ENCODE assay signal across 8 mouse cellular contexts in genomic region chr5:3803292-3804165, GRCm38 (mm10). TPM values are rescaled to one million over a fixed set of nuclear protein-coding genes. Genes with fewer than 3 reads are reported as not detected.
DNase-seq lines count a peak whose midpoint lies in the region; ATAC-seq and TF ChIP-seq lines count a peak whose summit lies in the region.

No protein-coding gene starts in this region.

- no peaks in the 10 kb centered on the region for H3K9me3 ChIP-seq in heart, embryonic 15.5 days (replicated peaks)
- no peaks in the 10 kb centered on the region for H3K9me3 ChIP-seq in E14TG2a.4 (ENCODE audit: low read length)
- no peaks in the 10 kb centered on the region for H3K9me3 ChIP-seq in embryonic facial prominence, embryonic 15.5 days (replicated peaks)
- no peaks in the 10 kb centered on the region for H3K9me3 ChIP-seq in limb, embryonic 10.5 days (replicated peaks)

- WGBS in heart, embryonic 15.5 days: under 1% methylated on average over 36 of the region's 36 CpGs
- under 1% methylated on average over 36 of the region's 36 CpGs for WGBS in embryonic facial prominence, embryonic 15.5 days
- under 1% methylated on average over 36 of the region's 36 CpGs for WGBS in limb, embryonic 10.5 days

- H3K4me3 ChIP-seq in heart, embryonic 15.5 days: peak overlapping the region; percentile 97
- peak overlapping the region; percentile 95 for H3K4me3 ChIP-seq in E14TG2a.4 (replicated peaks; ENCODE audit: low read length)
- peak overlapping the region; percentile 93 for H3K4me3 ChIP-seq in embryonic facial prominence, embryonic 15.5 days (replicated peaks)
- H3K4me3 ChIP-seq in limb, embryonic 10.5 days: peak overlapping the region; percentile 88

- no peaks in the 10 kb centered on the region for H3K27me3 ChIP-seq in heart, embryonic 15.5 days
- H3K27me3 ChIP-seq in E14TG2a.4 (ENCODE audit: insufficient read depth, low read length): peaks cover 13% of the 10 kb centered on the region
- no peaks in the 10 kb centered on the region for H3K27me3 ChIP-seq in embryonic facial prominence, embryonic 15.5 days
- H3K27me3 ChIP-seq in limb, embryonic 10.5 days (ENCODE audit: low read depth, poor library complexity, severe bottlenecking): no peaks in the 10 kb centered on the region

- peaks cover 8% of the 10 kb centered on the region for H3K4me1 ChIP-seq in heart, embryonic 15.5 days (replicated peaks)
- H3K4me1 ChIP-seq in E14TG2a.4 (replicated peaks; ENCODE audit: low read depth, low read length): peaks cover 20% of the 10 kb centered on the region
- H3K4me1 ChIP-seq in embryonic facial prominence, embryonic 15.5 days: 0 out of 2 replicates have a peak, but pooled peaks cover 3% of the 10 kb centered on the region
- H3K4me1 ChIP-seq in limb, embryonic 10.5 days: peaks cover 12% of the 10 kb centered on the region

- peak overlapping the region; percentile 90 for H3K27ac ChIP-seq in heart, embryonic 15.5 days
- H3K27ac ChIP-seq in embryonic facial prominence, embryonic 15.5 days (replicated peaks): peak overlapping the region; percentile 93
- H3K27ac ChIP-seq in limb, embryonic 10.5 days: peak overlapping the region; percentile 93

- no peak for TF ChIP-seq CTCF in E14TG2a.4 (conservative IDR thresholded peaks at IDR 0.05; ENCODE audit: low read length)

- peaks cover 5% of the 10 kb centered on the region for H3K36me3 ChIP-seq in heart, embryonic 15.5 days
- H3K36me3 ChIP-seq in E14TG2a.4 (ENCODE audit: insufficient read depth, low read length): no peaks in the 10 kb centered on the region
- H3K36me3 ChIP-seq in embryonic facial prominence, embryonic 15.5 days: 0 out of 2 replicates have a peak, but pooled peaks cover 1% of the 10 kb centered on the region
- 0 out of 2 replicates have a peak, but pooled peaks cover 2% of the 10 kb centered on the region for H3K36me3 ChIP-seq in limb, embryonic 10.5 days

- ATAC-seq in heart, embryonic 15.5 days (replicated peaks; ENCODE audit: insufficient number of reproducible peaks, insufficient read depth, low FRiP score, low read depth): peak; percentile 68
- peak; percentile 56 for ATAC-seq in embryonic facial prominence, embryonic 15.5 days (ENCODE audit: insufficient number of reproducible peaks, low FRiP score, low TSS enrichment, low read depth)
- peak; percentile 6; the same call in 1 of the 2 replicates for ATAC-seq in monocyte, adult 5-6 weeks (replicated peaks; ENCODE audit: insufficient number of reproducible peaks, low FRiP score, low TSS enrichment, poor library complexity, severe bottlenecking)

- peak overlapping the region; percentile 84 for H3K9ac ChIP-seq in heart, embryonic 15.5 days
- H3K9ac ChIP-seq in embryonic facial prominence, embryonic 15.5 days: peak overlapping the region; percentile 82

- H3K4me2 ChIP-seq in heart, embryonic 15.5 days: peak overlapping the region; percentile 75
- H3K4me2 ChIP-seq in embryonic facial prominence, embryonic 15.5 days (replicated peaks): peak overlapping the region; percentile 79

- no peak for DNase-seq in heart, adult 11 months
- no peak for DNase-seq in limb, embryonic 10.5 days (ENCODE audit: low spot score)
- DNase-seq in urinary bladder, adult 2 months (ENCODE audit: low spot score): no peak
- no peak for DNase-seq in layer of hippocampus, postnatal 14 days (ENCODE audit: low spot score in 2 of 2)

RNA-seq across cellular contexts. Expression of gene Krit1, which starts 0.5 kb away (rescaled TPM):
- 34.9 and 35.8 TPM in 2 replicates for polyA plus RNA-seq in heart, embryonic 15.5 days (2015; fragmentation: Nextera tagmentation; extraction: Ambion mirVana)
- polyA plus RNA-seq in embryonic facial prominence, embryonic 15.5 days (2015; fragmentation: Nextera tagmentation; extraction: Ambion mirVana): 41.5 and 43.3 TPM in 2 replicates
- polyA plus RNA-seq in limb, embryonic 10.5 days (2016; fragmentation: Nextera tagmentation; extraction: Ambion mirVana): 45.3 and 50.5 TPM in 2 replicates
- 75.0 to 108 TPM (median 86.0 TPM) in 3 replicates for total RNA-seq in monocyte, adult 5-6 weeks (2017)
- polyA plus RNA-seq in urinary bladder, adult 2 months (2012; rRNA removed): 33.5 and 39.4 TPM in 2 replicates
- 10 to 100 TPM; 45.2 to 47.1 TPM for total RNA-seq in layer of hippocampus, postnatal 14 days (2021)

RNA-seq across cellular contexts. Expression of gene Ankib1, which starts 0.8 kb away (rescaled TPM):
- 5.0 and 6.8 TPM in 2 replicates for polyA plus RNA-seq in heart, embryonic 15.5 days (2015; fragmentation: Nextera tagmentation; extraction: Ambion mirVana)
- 9.0 and 10.9 TPM in 2 replicates for polyA plus RNA-seq in embryonic facial prominence, embryonic 15.5 days (2015; fragmentation: Nextera tagmentation; extraction: Ambion mirVana)
- polyA plus RNA-seq in limb, embryonic 10.5 days (2016; fragmentation: Nextera tagmentation; extraction: Ambion mirVana): 8.0 and 9.8 TPM in 2 replicates
- 61.0 to 88.3 TPM (median 78.2 TPM) in 3 replicates for total RNA-seq in monocyte, adult 5-6 weeks (2017)
- 10.8 and 13.1 TPM in 2 replicates for polyA plus RNA-seq in urinary bladder, adult 2 months (2012; rRNA removed)
- 10 to 100 TPM; 69.8 to 72.1 TPM for total RNA-seq in layer of hippocampus, postnatal 14 days (2021)

RNA-seq across cellular contexts. Expression of gene Lrrd1, which starts 41.4 kb away (rescaled TPM):
- 0.14 and 0.21 TPM in 2 replicates for polyA plus RNA-seq in heart, embryonic 15.5 days (2015; fragmentation: Nextera tagmentation; extraction: Ambion mirVana)
- polyA plus RNA-seq in embryonic facial prominence, embryonic 15.5 days (2015; fragmentation: Nextera tagmentation; extraction: Ambion mirVana): 0.09 and 0.11 TPM in 2 replicates
- 0.08 TPM in 1 of 2 replicates, not detected in the other for polyA plus RNA-seq in limb, embryonic 10.5 days (2016; fragmentation: Nextera tagmentation; extraction: Ambion mirVana)
- not detected in 3 replicates for total RNA-seq in monocyte, adult 5-6 weeks (2017)
- polyA plus RNA-seq in urinary bladder, adult 2 months (2012; rRNA removed): not detected in 2 replicates
- under 1 TPM; 0.17 to 0.18 TPM for total RNA-seq in layer of hippocampus, postnatal 14 days (2021)

Comparison
In these comparisons a context has a peak if more than half of its experiments do, and no peak if none do; other contexts are left out.
1. ATAC-seq: peak in every context shown above with its lines; median percentile 68 in heart, embryonic 15.5 days; 56 in embryonic facial prominence, embryonic 15.5 days; 6 in monocyte, adult 5-6 weeks.